Mouse (Mus musculus) neutrophil, adult 65 days (primary cell): ENCODE measurements around the gene Esp38. TPM values are rescaled to one million over a fixed set of nuclear protein-coding genes. Genes with fewer than 3 reads are reported as not detected.

ENCODE experiments used
- total RNA-seq: library from RNA; stranded (reverse); gene quantifications from 2 replicates; pipeline ENCODE4 v1.2.4, GENCODE M21; 2023

Esp38 gene
- total RNA-seq, result not detected in 2 replicates

DNA sequence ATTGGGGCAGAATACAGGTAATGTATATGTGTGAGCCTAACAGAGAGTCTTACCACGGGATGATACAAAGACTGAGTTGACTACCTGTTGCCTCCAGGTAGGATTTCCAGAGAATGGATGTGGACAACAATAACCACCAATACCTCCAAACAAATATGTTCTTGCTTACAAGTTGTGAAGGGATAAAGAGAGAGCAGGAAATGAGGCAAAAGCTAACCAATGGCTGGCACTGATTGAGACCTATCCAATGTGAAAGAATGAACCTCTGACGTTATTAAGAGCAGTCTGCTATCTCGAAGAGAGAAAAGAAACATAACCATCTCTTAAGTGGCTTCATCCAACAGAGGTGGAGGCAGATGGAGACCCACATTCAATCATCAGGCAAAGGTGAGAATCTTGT, at the start of gene Esp38:
Gene Esp38 (plus strand): TSS at position 301 of the 400 bp plus-strand sequence.

Other genes with a start within 250 kb of the Esp38 start
- not detected in 2 replicates for gene AC192777.2, start 144.9 kb downstream of the Esp38 start, total RNA-seq